Mouse (Mus musculus) kidney, postnatal 25 days (tissue): ENCODE data around the gene Atoh8.

Experiments
- DNase-seq, 2 experiments: peaks; one replicate each; pipeline ENCODE4 v3.0.0; 2021; ENCODE audit warnings: mixed read lengths in 2 of 2

Atoh8 gene

GRCm38 (mm10) chr6:72225686-72226085 is 9.7 kb downstream of the Atoh8 start:
- no peak for DNase-seq

- no peak for DNase-seq
Observed at GRCm38 (mm10) chr6:72223892-72224291, 11.5 kb downstream of the Atoh8 start.

- no peak for DNase-seq
Observed at GRCm38 (mm10) chr6:72222876-72223275, 12.5 kb downstream of the Atoh8 start.

GRCm38 (mm10) chr6:72222271-72222724 is 13.1 kb downstream of the Atoh8 start:
- DNase-seq = no peak

GRCm38 (mm10) chr6:72221271-72221670 is 14.1 kb downstream of the Atoh8 start:
- no peak for DNase-seq

- peak; percentile 40 to 68 for DNase-seq
Observed at GRCm38 (mm10) chr6:72219549-72219948, 15.8 kb downstream of the Atoh8 start.

GRCm38 (mm10) chr6:72218281-72218680 is 17.1 kb downstream of the Atoh8 start:
- DNase-seq = no peak

- DNase-seq = no peak
Observed at GRCm38 (mm10) chr6:72217415-72217784, 18.0 kb downstream of the Atoh8 start.

- peak; percentile 99 for DNase-seq
Observed at GRCm38 (mm10) chr6:72216681-72217414, 18.5 kb downstream of the Atoh8 start.

- peak in 1 of 2 experiments; percentile 56 for DNase-seq
Observed at GRCm38 (mm10) chr6:72215582-72215981, 19.8 kb downstream of the Atoh8 start.

- no peak for DNase-seq
Observed at GRCm38 (mm10) chr6:72211360-72211759, 24.0 kb downstream of the Atoh8 start.

GRCm38 (mm10) chr6:72210823-72211222 is 24.6 kb downstream of the Atoh8 start:
- DNase-seq = no peak

GRCm38 (mm10) chr6:72209738-72210137 is 25.6 kb downstream of the Atoh8 start:
- no peak for DNase-seq

GRCm38 (mm10) chr6:72208406-72209045 is 26.9 kb downstream of the Atoh8 start:
- no peak for DNase-seq

- DNase-seq = no peak
Observed at GRCm38 (mm10) chr6:72206021-72206420, 29.4 kb downstream of the Atoh8 start.

GRCm38 (mm10) chr6:72204858-72205257 is 30.5 kb downstream of the Atoh8 start:
- peak; percentile 20 to 56 for DNase-seq

- peak; percentile 42 to 65 for DNase-seq
Observed at GRCm38 (mm10) chr6:72203279-72203678, 32.1 kb downstream of the Atoh8 start.

GRCm38 (mm10) chr6:72202732-72203131 is 32.6 kb downstream of the Atoh8 start:
- DNase-seq = no peak

GRCm38 (mm10) chr6:72200595-72201256 is 34.7 kb downstream of the Atoh8 start:
- peak; percentile 61 to 85 for DNase-seq

GRCm38 (mm10) chr6:72197515-72197914 is 37.9 kb downstream of the Atoh8 start:
- no peak for DNase-seq

- peak in 1 of 2 experiments; percentile 28 for DNase-seq
Observed at GRCm38 (mm10) chr6:72196660-72197059, 38.7 kb downstream of the Atoh8 start.

- DNase-seq = no peak
Observed at GRCm38 (mm10) chr6:72190577-72190976, 44.8 kb downstream of the Atoh8 start.

- no peak for DNase-seq
Observed at GRCm38 (mm10) chr6:72190120-72190519, 45.3 kb downstream of the Atoh8 start.
